Mouse (Mus musculus): Measurements from ENCODE around the gene Srebf2. TPM values are rescaled to one million over a fixed set of nuclear protein-coding genes. Genes with fewer than 3 reads are reported as not detected.

Srebf2 gene
- polyA plus RNA-seq, 1 experiment: 410 TPM

DNA sequence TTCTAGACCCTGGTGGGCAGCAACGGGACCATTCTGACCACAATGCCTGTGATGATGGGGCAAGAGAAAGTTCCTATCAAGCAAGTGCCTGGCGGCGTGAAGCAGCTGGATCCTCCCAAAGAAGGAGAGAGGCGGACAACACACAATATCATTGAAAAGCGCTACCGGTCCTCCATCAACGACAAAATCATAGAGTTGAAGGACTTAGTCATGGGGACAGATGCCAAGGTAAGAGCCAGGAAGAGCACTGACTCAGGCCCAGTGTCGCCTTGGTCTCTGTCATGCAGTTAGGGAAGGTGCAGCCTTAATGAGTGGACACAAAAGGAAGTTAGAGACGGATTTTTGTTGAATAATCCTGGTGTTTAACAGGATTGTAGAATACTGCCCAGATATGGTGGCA is 28.1 kb downstream of the Srebf2 start:
- no peak for DNase-seq
- no peak overlapping the region for H3K4me3 ChIP-seq (ENCODE audit: control insufficient read depth, insufficient read depth, low read length)
- H3K27me3 ChIP-seq (ENCODE audit: control insufficient read depth, insufficient read depth, low read length): no peaks in the 10 kb centered on the region
- peaks cover 80% of the 10 kb centered on the region for H3K36me3 ChIP-seq (ENCODE audit: control insufficient read depth, insufficient read depth, low read length)
- no peak overlapping the region for H3K27ac ChIP-seq (ENCODE audit: control insufficient read depth, insufficient read depth, low read length)
- H3K4me1 ChIP-seq (replicated peaks; ENCODE audit: control insufficient read depth, insufficient read depth, low read length): no peaks in the 10 kb centered on the region
- 97% methylated on average over 9 of the region's 9 CpGs for WGBS
- TF ChIP-seq POLR2A (IDR thresholded peaks at IDR 0.05; ENCODE audit: control insufficient read depth, extremely low read depth, insufficient read depth, low read length, poor library complexity): no peak
- TF ChIP-seq CTCF (IDR thresholded peaks at IDR 0.05; ENCODE audit: borderline replicate concordance, control insufficient read depth, extremely low read depth, insufficient read depth, low read length, poor library complexity): no peak

DNA sequence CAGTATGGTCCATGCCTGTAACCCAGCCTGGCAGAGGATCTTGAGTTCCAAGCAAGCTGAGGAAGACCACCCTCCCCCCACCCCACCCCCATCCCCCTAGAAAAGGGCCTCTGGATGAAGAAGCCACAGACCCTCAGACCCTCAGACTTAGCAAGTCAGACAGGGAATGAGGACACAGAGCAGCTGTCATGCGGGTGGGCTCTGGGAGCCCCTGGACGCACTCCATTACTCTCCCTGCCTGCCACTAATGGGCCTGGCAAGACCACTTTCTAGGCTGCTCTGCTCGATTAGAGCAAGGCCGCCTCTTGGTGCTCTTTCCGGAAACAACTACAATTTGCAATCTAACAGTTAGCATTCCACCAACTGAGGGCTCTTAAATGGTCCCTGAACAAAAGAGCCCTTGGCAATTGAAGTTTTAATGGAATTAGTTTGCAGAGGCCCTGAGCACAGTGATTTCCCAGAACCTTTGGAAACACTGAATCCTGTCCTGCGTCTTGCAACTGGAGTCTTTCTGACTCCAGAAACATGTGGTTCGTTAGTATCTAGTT is 30.8 kb downstream of the Srebf2 start:
- WGBS: 97% methylated on average over 7 of the region's 7 CpGs
- Histone ChIP-seq H3K27ac (ENCODE audit: control insufficient read depth, insufficient read depth, low read length) (no peak overlapping the region), H3K36me3 (ENCODE audit: control insufficient read depth, insufficient read depth, low read length) (peaks cover 91% of the 10 kb centered on the region), H3K27me3 (ENCODE audit: control insufficient read depth, insufficient read depth, low read length) (no peaks in the 10 kb centered on the region), H3K4me1 (replicated peaks; ENCODE audit: control insufficient read depth, insufficient read depth, low read length) (no peaks in the 10 kb centered on the region), H3K4me3 (ENCODE audit: control insufficient read depth, insufficient read depth, low read length) (no peak overlapping the region)
- no peak for DNase-seq
- TF ChIP-seq POLR2A (IDR thresholded peaks at IDR 0.05; ENCODE audit: control insufficient read depth, extremely low read depth, insufficient read depth, low read length, poor library complexity) (no peak), CTCF (IDR thresholded peaks at IDR 0.05; ENCODE audit: borderline replicate concordance, control insufficient read depth, extremely low read depth, insufficient read depth, low read length, poor library complexity) (no peak)

DNA sequence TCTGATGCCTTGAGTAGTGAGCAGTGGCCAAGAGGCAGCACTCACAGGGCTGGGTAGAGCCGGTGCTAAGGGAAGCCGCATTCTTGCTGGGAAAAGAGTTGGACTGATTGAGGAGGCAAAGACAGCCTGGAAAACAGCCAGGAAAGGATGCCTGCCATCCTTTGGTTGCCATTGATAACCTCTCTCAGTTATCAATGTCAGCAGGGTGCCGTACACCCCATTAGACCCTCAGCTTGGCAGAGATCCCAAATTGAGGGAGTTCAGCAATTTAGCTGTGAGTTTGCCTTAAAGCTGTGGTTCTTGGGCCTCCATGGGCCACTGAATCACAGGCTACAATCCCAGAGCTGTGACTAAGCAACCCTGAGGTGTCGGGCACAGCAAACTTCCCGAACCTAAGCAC is 34.1 kb downstream of the Srebf2 start:
- TF ChIP-seq CTCF (IDR thresholded peaks at IDR 0.05; ENCODE audit: borderline replicate concordance, control insufficient read depth, extremely low read depth, insufficient read depth, low read length, poor library complexity) (no peak), POLR2A (IDR thresholded peaks at IDR 0.05; ENCODE audit: control insufficient read depth, extremely low read depth, insufficient read depth, low read length, poor library complexity) (no peak)
- no peak for DNase-seq
- 96% methylated on average over 5 of the region's 5 CpGs for WGBS
- H3K27ac ChIP-seq (ENCODE audit: control insufficient read depth, insufficient read depth, low read length): no peak overlapping the region
- no peaks in the 10 kb centered on the region for H3K4me1 ChIP-seq (replicated peaks; ENCODE audit: control insufficient read depth, insufficient read depth, low read length)
- H3K4me3 ChIP-seq (ENCODE audit: control insufficient read depth, insufficient read depth, low read length): no peak overlapping the region
- peaks cover 86% of the 10 kb centered on the region for H3K36me3 ChIP-seq (ENCODE audit: control insufficient read depth, insufficient read depth, low read length)
- no peaks in the 10 kb centered on the region for H3K27me3 ChIP-seq (ENCODE audit: control insufficient read depth, insufficient read depth, low read length)

DNA sequence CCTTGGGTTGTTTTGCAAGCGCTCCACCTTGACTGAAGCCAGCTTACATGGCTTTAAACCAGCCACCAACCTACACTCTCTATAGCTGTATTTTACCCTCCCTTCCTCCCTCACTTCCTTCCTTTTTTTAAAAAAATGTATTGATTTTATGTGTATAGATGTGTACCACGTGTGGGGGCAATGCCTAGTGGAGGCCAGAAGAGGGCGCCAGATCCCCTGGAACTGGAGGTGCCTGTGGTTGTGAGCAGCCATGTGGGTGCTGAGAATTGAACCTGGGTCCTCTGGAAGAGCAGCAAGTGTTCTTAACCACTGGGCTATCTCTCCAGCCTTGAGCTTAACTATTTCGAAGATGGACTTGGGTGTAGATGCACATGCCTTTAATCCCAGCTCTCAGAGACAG is 35.3 kb downstream of the Srebf2 start:
- WGBS: 98% methylated on average over 4 of the region's 4 CpGs
- Histone ChIP-seq H3K4me1 (replicated peaks; ENCODE audit: control insufficient read depth, insufficient read depth, low read length) (peaks cover 7% of the 10 kb centered on the region; the same call in 1 of the 2 replicates), H3K36me3 (ENCODE audit: control insufficient read depth, insufficient read depth, low read length) (peaks cover 88% of the 10 kb centered on the region), H3K4me3 (ENCODE audit: control insufficient read depth, insufficient read depth, low read length) (no peak overlapping the region), H3K27ac (ENCODE audit: control insufficient read depth, insufficient read depth, low read length) (no peak overlapping the region), H3K27me3 (ENCODE audit: control insufficient read depth, insufficient read depth, low read length) (no peaks in the 10 kb centered on the region)
- TF ChIP-seq CTCF (IDR thresholded peaks at IDR 0.05; ENCODE audit: borderline replicate concordance, control insufficient read depth, extremely low read depth, insufficient read depth, low read length, poor library complexity): no peak
- TF ChIP-seq POLR2A (IDR thresholded peaks at IDR 0.05; ENCODE audit: control insufficient read depth, extremely low read depth, insufficient read depth, low read length, poor library complexity): no peak
- DNase-seq: no peak

DNA sequence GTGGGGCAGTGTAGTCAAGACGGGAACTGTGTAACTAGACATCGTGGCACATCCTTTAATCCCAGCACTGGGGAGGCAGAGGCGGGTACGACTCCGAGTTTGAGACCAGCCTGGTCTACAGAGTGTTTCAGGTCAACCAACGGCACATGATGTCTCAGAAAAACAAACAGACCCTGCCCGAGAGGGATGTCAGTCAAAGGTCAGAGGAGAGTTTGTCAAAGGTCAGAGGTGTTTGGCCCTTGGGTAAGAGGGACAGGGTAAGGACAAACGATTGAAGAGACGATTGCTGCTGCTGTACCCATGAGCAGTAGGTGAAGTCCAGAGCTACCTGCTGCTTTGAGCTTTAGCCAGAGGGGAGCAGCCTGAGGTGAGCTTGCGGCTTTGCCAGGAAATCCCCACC is 36.6 kb downstream of the Srebf2 start:
- Histone ChIP-seq H3K27me3 (ENCODE audit: control insufficient read depth, insufficient read depth, low read length) (no peaks in the 10 kb centered on the region), H3K36me3 (ENCODE audit: control insufficient read depth, insufficient read depth, low read length) (peaks cover 82% of the 10 kb centered on the region), H3K27ac (ENCODE audit: control insufficient read depth, insufficient read depth, low read length) (no peak overlapping the region), H3K4me1 (replicated peaks; ENCODE audit: control insufficient read depth, insufficient read depth, low read length) (peaks cover 12% of the 10 kb centered on the region; the same call in 1 of the 2 replicates), H3K4me3 (ENCODE audit: control insufficient read depth, insufficient read depth, low read length) (no peak overlapping the region)
- TF ChIP-seq CTCF (IDR thresholded peaks at IDR 0.05; ENCODE audit: borderline replicate concordance, control insufficient read depth, extremely low read depth, insufficient read depth, low read length, poor library complexity) (no peak), POLR2A (IDR thresholded peaks at IDR 0.05; ENCODE audit: control insufficient read depth, extremely low read depth, insufficient read depth, low read length, poor library complexity) (no peak)
- 96% methylated on average over 10 of the region's 10 CpGs for WGBS
- no peak for DNase-seq

DNA sequence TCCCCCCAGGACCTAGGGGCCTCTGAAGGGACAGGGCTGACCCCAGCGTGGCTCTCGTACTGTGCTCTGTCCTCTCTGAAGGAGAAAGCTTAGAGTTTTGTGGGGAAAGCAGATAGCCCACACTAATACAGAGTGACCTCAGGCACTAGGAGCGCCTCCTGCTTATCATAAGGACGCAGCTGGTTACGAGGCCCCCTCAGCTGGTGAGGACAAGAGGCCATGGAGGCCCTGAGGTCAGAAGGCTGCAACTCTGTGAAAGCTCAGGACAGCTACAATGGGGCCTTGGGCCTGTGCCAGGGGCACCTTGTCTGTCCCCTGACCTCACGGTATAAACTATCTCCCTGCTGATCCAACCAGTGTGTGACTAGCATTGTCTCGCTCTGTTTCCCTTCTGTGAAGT is 37.2 kb downstream of the Srebf2 start:
- H3K27ac ChIP-seq (ENCODE audit: control insufficient read depth, insufficient read depth, low read length): no peak overlapping the region
- DNase-seq: no peak
- WGBS: 97% methylated on average over 7 of the region's 7 CpGs
- no peak overlapping the region for H3K4me3 ChIP-seq (ENCODE audit: control insufficient read depth, insufficient read depth, low read length)
- H3K27me3 ChIP-seq (ENCODE audit: control insufficient read depth, insufficient read depth, low read length): no peaks in the 10 kb centered on the region
- H3K36me3 ChIP-seq (ENCODE audit: control insufficient read depth, insufficient read depth, low read length): peaks cover 77% of the 10 kb centered on the region
- TF ChIP-seq POLR2A (IDR thresholded peaks at IDR 0.05; ENCODE audit: control insufficient read depth, extremely low read depth, insufficient read depth, low read length, poor library complexity): no peak
- no peak for TF ChIP-seq CTCF (IDR thresholded peaks at IDR 0.05; ENCODE audit: borderline replicate concordance, control insufficient read depth, extremely low read depth, insufficient read depth, low read length, poor library complexity)
- H3K4me1 ChIP-seq (replicated peaks; ENCODE audit: control insufficient read depth, insufficient read depth, low read length): peaks cover 12% of the 10 kb centered on the region; the same call in 1 of the 2 replicates

DNA sequence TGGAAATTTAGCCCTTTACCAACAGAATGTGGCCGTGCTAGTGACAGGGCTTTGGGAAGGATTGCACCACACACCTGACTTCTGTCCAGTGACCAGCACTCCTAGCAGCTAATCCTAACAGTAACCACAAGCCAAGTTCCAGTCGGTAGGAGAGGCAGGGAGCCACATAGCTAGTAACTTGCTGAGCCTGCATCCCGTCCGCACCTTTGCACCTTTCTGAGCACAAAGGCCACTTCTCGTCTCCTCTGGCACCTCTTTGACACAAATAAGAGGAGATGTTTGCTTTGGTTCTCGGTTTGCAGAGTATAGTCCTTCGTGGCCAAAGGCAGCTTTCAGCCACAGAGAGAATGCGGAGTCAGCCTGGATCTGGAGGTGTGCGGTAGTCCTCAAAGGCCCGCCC is 37.7 kb downstream of the Srebf2 start:
- no peak for DNase-seq
- Histone ChIP-seq H3K36me3 (ENCODE audit: control insufficient read depth, insufficient read depth, low read length) (peaks cover 72% of the 10 kb centered on the region), H3K27me3 (ENCODE audit: control insufficient read depth, insufficient read depth, low read length) (no peaks in the 10 kb centered on the region), H3K27ac (ENCODE audit: control insufficient read depth, insufficient read depth, low read length) (no peak overlapping the region), H3K4me3 (ENCODE audit: control insufficient read depth, insufficient read depth, low read length) (no peak overlapping the region), H3K4me1 (replicated peaks; ENCODE audit: control insufficient read depth, insufficient read depth, low read length) (peaks cover 12% of the 10 kb centered on the region; the same call in 1 of the 2 replicates)
- WGBS: 95% methylated on average over 10 of the region's 10 CpGs
- no peak for TF ChIP-seq CTCF (IDR thresholded peaks at IDR 0.05; ENCODE audit: borderline replicate concordance, control insufficient read depth, extremely low read depth, insufficient read depth, low read length, poor library complexity)
- no peak for TF ChIP-seq POLR2A (IDR thresholded peaks at IDR 0.05; ENCODE audit: control insufficient read depth, extremely low read depth, insufficient read depth, low read length, poor library complexity)
